Mouse (Mus musculus): Measurements from ENCODE around the gene Rhog. TPM values are rescaled to one million over a fixed set of nuclear protein-coding genes. Genes with fewer than 3 reads are reported as not detected.
A peak's percentile ranks its signal among the peaks of the same experiment; 100 is the strongest.

Gene Rhog
- total and polyA plus RNA-seq, 3 experiments: 12.2 to 118 (median 22.7) TPM

- Histone ChIP-seq H3K36me3 (replicated peaks in 1 of 2; ENCODE audit: control insufficient read depth in 1 of 2, insufficient read depth in 1 of 2, low read length in 1 of 2) (peaks cover 53 to 91% of the 10 kb centered on the region in 2 experiments), H3K4me1 (ENCODE audit: control insufficient read depth in 1 of 2, insufficient read depth in 2 of 2) (peaks cover 22 to 52% of the 10 kb centered on the region in 2 experiments), H3K9me3 (replicated peaks; ENCODE audit: low read length) (peaks cover 4% of the 10 kb centered on the region), H3K9ac (ENCODE audit: insufficient read depth, low read depth) (no peak overlapping the region), H3K27ac (ENCODE audit: insufficient read depth, low read depth) (peak overlapping the region; percentile 2; the same call in 1 of the 2 replicates), H3K4me2 (ENCODE audit: insufficient read depth, low read depth, poor library complexity, severe bottlenecking) (peak overlapping the region; percentile 13; the same call in 1 of the 2 replicates), H3K27me3 (replicated peaks) (peaks cover 1% of the 10 kb centered on the region), H3K4me3 (replicated peaks in 1 of 3; ENCODE audit: low read depth in 2 of 3, low read length in 2 of 3, poor library complexity in 1 of 3) (no peak overlapping the region), H3K79me2 (replicated peaks; ENCODE audit: control insufficient read depth, extremely low read depth, insufficient read depth, poor library complexity, severe bottlenecking) (0 out of 2 replicates have a peak, but pooled peaks cover 2% of the 10 kb centered on the region)
- dilution Hi-C loops (cut with MboI; ENCODE audit: extremely low pct_ligation_motif_present, extremely low pct_unique_long_range_greater_than_20kb, low sequenced_read_pairs) (no loop called here), in situ Hi-C loops (cut with MboI; ENCODE audit: low pct_ligation_motif_present, low pct_unique_long_range_greater_than_20kb, low sequenced_read_pairs) (no loop called here)
- TF ChIP-seq KAT2A (IDR thresholded peaks at IDR 0.05; ENCODE audit: insufficient replicate concordance, low read length) (no peak), ZKSCAN1 (IDR thresholded peaks at IDR 0.05; ENCODE audit: borderline replicate concordance, low read depth, low read length) (no peak), MAFK (IDR thresholded peaks at IDR 0.05; ENCODE audit: insufficient replicate concordance, low read length) (peak; percentile 95), RCOR1 (conservative IDR thresholded peaks at IDR 0.05; ENCODE audit: low read depth, low read length) (peak; percentile 76), NRF1 (IDR thresholded peaks at IDR 0.05; ENCODE audit: low read depth, low read length) (no peak), EP300 (IDR thresholded peaks at IDR 0.05; ENCODE audit: low read length) (peak; percentile 87), USF1 (IDR thresholded peaks at IDR 0.05; ENCODE audit: low read depth, low read length) (no peak), IRF4 (IDR thresholded peaks at IDR 0.05; ENCODE audit: low read depth, low read length) (peak; percentile 70), CHD1 (IDR thresholded peaks at IDR 0.05; ENCODE audit: low read depth, low read length) (no peak), ETS1 (conservative IDR thresholded peaks at IDR 0.05; ENCODE audit: low read depth, low read length) (peak; percentile 77), POLR2A (IDR thresholded peaks at IDR 0.05; ENCODE audit: low read depth, low read length) (0 out of 2 replicates have a peak, but pooled peaks have one; percentile 10), ELF1 (IDR thresholded peaks at IDR 0.05; ENCODE audit: low read depth, low read length) (peak; percentile 58; the same call in 1 of the 2 replicates), SIN3A (IDR thresholded peaks at IDR 0.05; ENCODE audit: low read length) (peak; percentile 42; the same call in 1 of the 2 replicates), MEF2A (IDR thresholded peaks at IDR 0.05; ENCODE audit: borderline replicate concordance, low read depth, low read length) (peak; percentile 88), TCF12 (IDR thresholded peaks at IDR 0.05; ENCODE audit: low read depth, low read length) (peak; percentile 86; the same call in 1 of the 2 replicates), BHLHE40 (IDR thresholded peaks at IDR 0.05; ENCODE audit: low read depth, low read length) (peak; percentile 77), MAX (IDR thresholded peaks at IDR 0.05; ENCODE audit: low read length) (no peak), JUN (IDR thresholded peaks at IDR 0.05; ENCODE audit: insufficient read depth, low read depth, low read length) (peak; percentile 33; the same call in 1 of the 2 replicates), MAZ (IDR thresholded peaks at IDR 0.05; ENCODE audit: low read depth, low read length) (peak; percentile 66; the same call in 1 of the 2 replicates), CHD2 (IDR thresholded peaks at IDR 0.05; ENCODE audit: low read length) (peak; percentile 43; the same call in 1 of the 2 replicates)
- peak; percentile 78 for DNase-seq (ENCODE audit: extremely low read depth)
Measured at GRCm38 (mm10) chr7:102238686-102239286, 17.1 kb downstream of the Rhog start.

Data from CH12.LX (cell line).